Mouse (Mus musculus): ENCODE data around the gene Ebf1. TPM values are rescaled to one million over a fixed set of nuclear protein-coding genes. Genes with fewer than 3 reads are reported as not detected.
A peak's percentile ranks its signal among the peaks of the same experiment; 100 is the strongest.
"Not testable (repeated sequence)": the region's sequence is repeated elsewhere in the genome, so short reads cannot be mapped to it uniquely, and the experiment has no call there.

Ebf1 gene
- polyA plus RNA-seq (2015; fragmentation: Nextera tagmentation; extraction: Ambion mirVana): 13.6 and 16.2 TPM in 2 replicates

- H3K9me3 ChIP-seq (replicated peaks; ENCODE audit: control insufficient read depth, low read length): no peaks in the 10 kb centered on the region
- peaks cover 22% of the 10 kb centered on the region for H3K4me1 ChIP-seq (ENCODE audit: control insufficient read depth, insufficient read depth, low read length)
- H3K4me3 ChIP-seq (ENCODE audit: low read length): peak within 1 kb of the TSS; percentile 69
- ATAC-seq (replicated peaks; ENCODE audit: extremely low read depth, insufficient read depth, low FRiP score): peak; percentile 91
- under 1% methylated on average over 31 of the region's 31 CpGs for WGBS
- peak within 1 kb of the TSS; percentile 79 for H3K4me2 ChIP-seq (ENCODE audit: low read depth, low read length)
- peak within 1 kb of the TSS; percentile 84 for H3K9ac ChIP-seq (ENCODE audit: low read length)
- H3K27me3 ChIP-seq (ENCODE audit: control insufficient read depth, insufficient read depth, low read length): peaks cover 54% of the 10 kb centered on the region
- H3K36me3 ChIP-seq (ENCODE audit: control insufficient read depth, insufficient read depth): no peaks in the 10 kb centered on the region
- H3K27ac ChIP-seq (ENCODE audit: low read length): peak within 1 kb of the TSS; percentile 85
Measured at GRCm38 (mm10) chr11:44616788-44617712, at the start of gene Ebf1. Ebf1 (plus strand) TSS chr11:44617317.

DNA sequence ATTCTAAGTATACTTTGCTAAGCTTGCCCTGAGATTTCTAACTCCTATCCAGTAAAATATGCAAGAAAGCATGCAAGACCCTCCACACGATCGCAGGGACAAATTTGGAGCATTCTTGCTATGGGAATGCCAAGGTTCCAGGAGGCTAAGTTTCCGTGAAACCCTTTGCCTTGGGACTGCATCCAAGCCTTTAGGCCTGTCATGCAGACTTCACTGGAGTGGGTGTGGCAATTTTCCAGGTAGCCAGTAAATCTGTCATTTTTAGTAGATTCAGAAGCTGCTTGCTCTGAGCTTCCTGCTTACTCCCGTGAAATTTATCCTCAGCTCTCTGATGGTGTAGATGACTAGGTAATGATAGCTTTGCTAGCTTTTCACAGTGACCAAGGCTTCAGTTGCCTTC lies 46.8 kb upstream of the Ebf1 start:
- H3K27ac ChIP-seq (ENCODE audit: low read length); H3K4me3 ChIP-seq (ENCODE audit: low read length): not testable (repeated sequence)
- 81% methylated on average over 4 of the region's 4 CpGs for WGBS

GRCm38 (mm10) chr11:44572781-44573180 lies 44.3 kb upstream of the Ebf1 start:
- Histone ChIP-seq H3K4me2 (ENCODE audit: low read depth, low read length) (no peak overlapping the region), H3K9ac (ENCODE audit: low read length) (no peak overlapping the region), H3K9me3 (replicated peaks; ENCODE audit: control insufficient read depth, low read length) (peaks cover 4% of the 10 kb centered on the region; the same call in 1 of the 2 replicates), H3K36me3 (ENCODE audit: control insufficient read depth, insufficient read depth) (peaks cover 4% of the 10 kb centered on the region), H3K27ac (ENCODE audit: low read length) (no peak overlapping the region), H3K27me3 (ENCODE audit: control insufficient read depth, insufficient read depth, low read length) (no peaks in the 10 kb centered on the region), H3K4me1 (ENCODE audit: control insufficient read depth, insufficient read depth, low read length) (no peaks in the 10 kb centered on the region), H3K4me3 (ENCODE audit: low read length) (no peak overlapping the region)
- ATAC-seq (replicated peaks; ENCODE audit: extremely low read depth, insufficient read depth, low FRiP score): no peak
- 92% methylated on average over 5 of the region's 5 CpGs for WGBS

More for the DNA sequence above, 46.8 kb upstream of the Ebf1 start:
- H3K4me1 ChIP-seq (ENCODE audit: control insufficient read depth, insufficient read depth, low read length); H3K27me3 ChIP-seq (ENCODE audit: control insufficient read depth, insufficient read depth, low read length); ATAC-seq (replicated peaks; ENCODE audit: extremely low read depth, insufficient read depth, low FRiP score); H3K9me3 ChIP-seq (replicated peaks; ENCODE audit: control insufficient read depth, low read length); H3K9ac ChIP-seq (ENCODE audit: low read length); H3K4me2 ChIP-seq (ENCODE audit: low read depth, low read length): not testable (repeated sequence)
- peaks cover 16% of the 10 kb centered on the region for H3K36me3 ChIP-seq (ENCODE audit: control insufficient read depth, insufficient read depth)

DNA sequence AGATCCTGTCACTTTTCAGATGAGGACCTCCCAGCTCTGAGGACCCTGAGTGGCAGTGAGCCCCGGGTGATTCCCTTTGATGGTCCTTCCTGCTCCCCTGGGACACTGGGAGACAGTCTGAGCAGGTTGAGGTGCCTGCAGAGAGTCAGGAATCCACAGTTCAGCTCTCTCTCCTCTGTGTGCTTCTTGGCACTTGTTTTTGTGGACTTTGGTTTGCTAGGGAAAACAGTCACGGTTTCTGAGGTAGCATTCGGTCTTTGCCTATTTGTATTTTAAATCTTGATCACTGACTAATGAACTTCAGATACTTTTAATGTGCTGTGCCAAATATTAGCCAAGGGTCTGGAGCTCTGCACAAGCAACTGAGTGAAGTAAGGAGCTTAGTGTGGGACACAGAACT lies 43.7 kb upstream of the Ebf1 start:
- 70% methylated on average over 3 of the region's 3 CpGs for WGBS
- H3K27me3 ChIP-seq (ENCODE audit: control insufficient read depth, insufficient read depth, low read length): no peaks in the 10 kb centered on the region

DNA sequence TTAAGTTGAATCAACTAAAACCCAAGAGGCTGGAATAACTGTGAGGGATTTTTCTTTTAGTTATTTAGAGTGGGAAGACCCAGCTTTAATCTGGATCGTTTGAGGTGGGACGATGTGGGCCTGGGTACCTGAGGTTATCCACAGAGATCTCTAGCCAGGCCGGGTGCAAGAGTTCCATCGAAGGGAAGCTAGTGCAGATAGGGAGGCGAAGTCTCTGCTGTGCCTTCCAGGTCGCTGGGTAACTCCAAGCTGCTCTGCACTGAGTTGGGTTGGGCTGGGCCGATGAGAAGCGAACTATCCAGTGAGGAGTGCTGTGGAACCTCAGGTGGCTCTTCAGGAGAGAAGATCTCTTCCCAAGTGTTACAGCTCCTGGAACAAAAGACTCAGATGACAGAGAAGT lies 42.7 kb upstream of the Ebf1 start:
- Histone ChIP-seq H3K4me2 (ENCODE audit: low read depth, low read length) (no peak overlapping the region), H3K4me3 (ENCODE audit: low read length) (no peak overlapping the region), H3K4me1 (ENCODE audit: control insufficient read depth, insufficient read depth, low read length) (no peaks in the 10 kb centered on the region), H3K27me3 (ENCODE audit: control insufficient read depth, insufficient read depth, low read length) (no peaks in the 10 kb centered on the region), H3K9ac (ENCODE audit: low read length) (no peak overlapping the region), H3K9me3 (replicated peaks; ENCODE audit: control insufficient read depth, low read length) (peaks cover 3% of the 10 kb centered on the region; the same call in 1 of the 2 replicates), H3K36me3 (ENCODE audit: control insufficient read depth, insufficient read depth) (peaks cover 2% of the 10 kb centered on the region), H3K27ac (ENCODE audit: low read length) (no peak overlapping the region)
- ATAC-seq (replicated peaks; ENCODE audit: extremely low read depth, insufficient read depth, low FRiP score): no peak
- WGBS: 88% methylated on average over 8 of the region's 8 CpGs

More for the DNA sequence above, 43.7 kb upstream of the Ebf1 start:
- no peak for ATAC-seq (replicated peaks; ENCODE audit: extremely low read depth, insufficient read depth, low FRiP score)
- Histone ChIP-seq H3K4me3 (ENCODE audit: low read length) (no peak overlapping the region), H3K4me2 (ENCODE audit: low read depth, low read length) (no peak overlapping the region), H3K36me3 (ENCODE audit: control insufficient read depth, insufficient read depth) (peaks cover 4% of the 10 kb centered on the region), H3K9me3 (replicated peaks; ENCODE audit: control insufficient read depth, low read length) (peaks cover 4% of the 10 kb centered on the region; the same call in 1 of the 2 replicates), H3K4me1 (ENCODE audit: control insufficient read depth, insufficient read depth, low read length) (no peaks in the 10 kb centered on the region), H3K27ac (ENCODE audit: low read length) (no peak overlapping the region), H3K9ac (ENCODE audit: low read length) (no peak overlapping the region)

- no peak overlapping the region for H3K4me2 ChIP-seq (ENCODE audit: low read depth, low read length)
- H3K9ac ChIP-seq (ENCODE audit: low read length): no peak overlapping the region
- 91% methylated on average over 5 of the region's 5 CpGs for WGBS
- H3K36me3 ChIP-seq (ENCODE audit: control insufficient read depth, insufficient read depth): no peaks in the 10 kb centered on the region
- H3K4me1 ChIP-seq (ENCODE audit: control insufficient read depth, insufficient read depth, low read length): no peaks in the 10 kb centered on the region
- H3K27me3 ChIP-seq (ENCODE audit: control insufficient read depth, insufficient read depth, low read length): no peaks in the 10 kb centered on the region
- no peak overlapping the region for H3K4me3 ChIP-seq (ENCODE audit: low read length)
- ATAC-seq (replicated peaks; ENCODE audit: extremely low read depth, insufficient read depth, low FRiP score): no peak
- H3K27ac ChIP-seq (ENCODE audit: low read length): no peak overlapping the region
- H3K9me3 ChIP-seq (replicated peaks; ENCODE audit: control insufficient read depth, low read length): no peaks in the 10 kb centered on the region
Measured at GRCm38 (mm10) chr11:44574820-44575219, 42.3 kb upstream of the Ebf1 start.

DNA sequence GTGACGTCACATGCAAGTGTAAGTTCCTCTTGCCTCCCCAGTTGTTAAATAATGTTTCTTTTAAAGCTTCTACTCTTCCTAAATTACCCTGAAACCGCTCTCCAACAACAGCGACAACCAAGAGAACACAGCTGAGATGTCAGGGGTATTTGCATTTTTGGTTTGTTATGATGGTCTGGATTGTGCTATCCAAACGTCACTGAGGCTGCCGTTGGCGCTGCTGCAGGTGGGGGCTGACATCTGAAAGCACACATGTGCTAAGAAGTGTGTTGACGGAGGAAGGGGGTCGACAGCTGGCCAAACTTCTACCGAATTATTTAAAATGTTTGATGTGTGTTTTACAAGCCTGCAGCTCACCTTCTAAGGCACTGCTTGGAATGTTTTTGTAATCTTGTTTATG lies 39.2 kb upstream of the Ebf1 start:
- H3K27me3 ChIP-seq (ENCODE audit: control insufficient read depth, insufficient read depth, low read length): no peaks in the 10 kb centered on the region
- ATAC-seq (replicated peaks; ENCODE audit: extremely low read depth, insufficient read depth, low FRiP score): no peak
- no peak overlapping the region for H3K27ac ChIP-seq (ENCODE audit: low read length)
- H3K9me3 ChIP-seq (replicated peaks; ENCODE audit: control insufficient read depth, low read length): no peaks in the 10 kb centered on the region
- no peak overlapping the region for H3K4me2 ChIP-seq (ENCODE audit: low read depth, low read length)
- no peaks in the 10 kb centered on the region for H3K4me1 ChIP-seq (ENCODE audit: control insufficient read depth, insufficient read depth, low read length)
- no peaks in the 10 kb centered on the region for H3K36me3 ChIP-seq (ENCODE audit: control insufficient read depth, insufficient read depth)
- WGBS: 68% methylated on average over 9 of the region's 9 CpGs
- no peak overlapping the region for H3K4me3 ChIP-seq (ENCODE audit: low read length)
- no peak overlapping the region for H3K9ac ChIP-seq (ENCODE audit: low read length)

DNA sequence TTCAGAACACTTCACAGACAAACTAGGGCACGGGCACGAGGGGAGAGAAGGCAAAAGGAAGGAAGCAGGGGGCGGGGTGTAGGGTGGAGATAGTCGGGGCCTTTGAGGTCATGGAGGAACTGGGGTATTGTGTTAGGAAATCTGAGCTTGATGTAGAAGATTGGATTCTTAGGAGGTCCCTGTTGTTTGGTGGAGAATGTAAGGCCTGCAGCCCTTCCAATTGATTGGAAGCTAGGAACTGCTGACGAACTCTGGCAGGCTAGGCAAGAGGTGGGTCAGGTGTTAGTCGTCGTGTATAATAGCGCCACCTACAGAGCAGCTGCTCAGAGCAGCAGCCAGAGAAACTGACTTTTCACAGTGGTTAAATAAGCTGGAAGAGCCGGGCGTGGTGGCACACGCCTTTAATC lies 35.8 kb upstream of the Ebf1 start:
- Histone ChIP-seq H3K9me3 (replicated peaks; ENCODE audit: control insufficient read depth, low read length) (no peaks in the 10 kb centered on the region), H3K27me3 (ENCODE audit: control insufficient read depth, insufficient read depth, low read length) (no peaks in the 10 kb centered on the region), H3K4me2 (ENCODE audit: low read depth, low read length) (peak overlapping the region; percentile 37; the same call in 1 of the 2 replicates), H3K9ac (ENCODE audit: low read length) (no peak overlapping the region), H3K4me3 (ENCODE audit: low read length) (no peak overlapping the region), H3K36me3 (ENCODE audit: control insufficient read depth, insufficient read depth) (no peaks in the 10 kb centered on the region), H3K27ac (ENCODE audit: low read length) (no peak overlapping the region), H3K4me1 (ENCODE audit: control insufficient read depth, insufficient read depth, low read length) (no peaks in the 10 kb centered on the region)
- WGBS: 22% methylated on average over 11 of the region's 11 CpGs
- ATAC-seq (replicated peaks; ENCODE audit: extremely low read depth, insufficient read depth, low FRiP score): peak; percentile 63

DNA sequence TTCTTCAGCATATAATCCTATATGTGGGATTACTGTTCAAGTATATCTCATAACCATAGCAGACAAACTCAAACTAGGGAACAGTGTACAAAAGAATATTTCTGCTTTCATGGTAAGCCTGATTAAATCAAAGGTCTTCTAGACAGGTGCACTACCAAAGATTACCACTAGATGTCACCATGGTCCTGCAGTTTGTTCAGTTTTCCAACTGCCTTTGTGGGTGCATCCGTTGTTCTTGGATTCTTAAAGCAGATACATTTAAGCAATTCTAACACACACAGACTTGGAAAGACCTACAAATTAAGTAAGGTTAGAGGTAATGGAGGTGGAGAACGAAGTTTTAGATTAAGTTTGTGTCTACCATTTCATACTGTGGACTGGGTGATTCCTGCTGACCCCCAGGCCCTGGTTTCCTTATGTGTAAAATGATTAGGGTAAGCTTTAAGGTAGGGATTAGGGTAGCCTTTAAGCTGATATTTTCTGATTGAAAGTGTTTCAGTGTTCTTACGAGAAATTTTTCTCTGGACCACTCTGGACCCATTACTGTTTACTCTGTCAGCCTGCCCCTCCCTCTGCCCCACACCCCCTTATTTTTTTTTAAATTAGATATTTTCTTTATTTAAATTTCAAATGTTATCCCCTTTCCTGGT lies 30.9 kb upstream of the Ebf1 start:
- Histone ChIP-seq H3K4me2 (ENCODE audit: low read depth, low read length) (no peak overlapping the region), H3K27ac (ENCODE audit: low read length) (no peak overlapping the region), H3K4me1 (ENCODE audit: control insufficient read depth, insufficient read depth, low read length) (no peaks in the 10 kb centered on the region), H3K36me3 (ENCODE audit: control insufficient read depth, insufficient read depth) (no peaks in the 10 kb centered on the region), H3K27me3 (ENCODE audit: control insufficient read depth, insufficient read depth, low read length) (no peaks in the 10 kb centered on the region), H3K9me3 (replicated peaks; ENCODE audit: control insufficient read depth, low read length) (no peaks in the 10 kb centered on the region), H3K9ac (ENCODE audit: low read length) (no peak overlapping the region), H3K4me3 (ENCODE audit: low read length) (no peak overlapping the region)
- WGBS: 8% methylated on average over 3 of the region's 3 CpGs
- ATAC-seq (replicated peaks; ENCODE audit: extremely low read depth, insufficient read depth, low FRiP score): no peak
